Mouse (Mus musculus): ENCODE results near the gene St8sia1. TPM values are rescaled to one million over a fixed set of nuclear protein-coding genes. Genes with fewer than 3 reads are reported as not detected.

Gene St8sia1
- total and polyA plus RNA-seq, 3 experiments: 0.01 TPM; not detected in 2

GRCm38 (mm10) chr6:142972205-142972604 lies 8.0 kb upstream of the St8sia1 start:
- DNase-seq (ENCODE audit: low read depth, low spot score): no peak
- Histone ChIP-seq H3K9me3 (replicated peaks; ENCODE audit: insufficient read depth, low read length) (no peaks in the 10 kb centered on the region), H3K79me2 (ENCODE audit: control insufficient read depth, insufficient read depth, low read length, poor library complexity) (no peaks in the 10 kb centered on the region), H3K4me1 (ENCODE audit: control insufficient read depth in 1 of 2, insufficient read depth in 2 of 2, low read length in 2 of 2) (no peaks in the 10 kb centered on the region), H3K36me3 (ENCODE audit: control insufficient read depth in 1 of 2, insufficient read depth in 2 of 2, low read length in 2 of 2) (no peaks in the 10 kb centered on the region), H3K9ac (ENCODE audit: control insufficient read depth, low read depth, low read length, poor library complexity, severe bottlenecking) (no peak overlapping the region), H3K27ac (ENCODE audit: control insufficient read depth, low read depth, low read length) (no peak overlapping the region), H3K4me3 (ENCODE audit: control insufficient read depth in 1 of 2, insufficient read depth in 1 of 2, low read depth in 2 of 2, low read length in 2 of 2) (no peak overlapping the region), H3K27me3 (ENCODE audit: control insufficient read depth in 1 of 2, insufficient read depth in 2 of 2, low read length in 2 of 2) (no peaks in the 10 kb centered on the region)
- TF ChIP-seq CTCF (IDR thresholded peaks at IDR 0.05 in 2 of 3, conservative IDR thresholded peaks at IDR 0.05 in 1 of 3; ENCODE audit: control insufficient read depth in 1 of 3, insufficient read depth in 1 of 3, low read depth in 2 of 3, low read length in 3 of 3, poor library complexity in 1 of 3, severe bottlenecking in 1 of 3): no peak
- TF ChIP-seq MAZ (IDR thresholded peaks at IDR 0.05; ENCODE audit: low read depth, low read length): no peak
- TF ChIP-seq MEF2A (IDR thresholded peaks at IDR 0.05; ENCODE audit: extremely low read depth, insufficient replicate concordance, low read depth, low read length, poor library complexity, severe bottlenecking): no peak
- TF ChIP-seq ETS1 (IDR thresholded peaks at IDR 0.05; ENCODE audit: low read depth, low read length): no peak
- no peak for TF ChIP-seq CHD2 (IDR thresholded peaks at IDR 0.05; ENCODE audit: low read length)
- no peak for TF ChIP-seq POLR2A (IDR thresholded peaks at IDR 0.05; ENCODE audit: control insufficient read depth in 1 of 2, insufficient read depth in 1 of 2, low read depth in 1 of 2, low read length in 2 of 2, poor library complexity in 1 of 2)
- no peak for TF ChIP-seq EP300 (IDR thresholded peaks at IDR 0.05; ENCODE audit: low read depth in 1 of 2, low read length in 2 of 2)
- TF ChIP-seq CHD1 (IDR thresholded peaks at IDR 0.05; ENCODE audit: low read depth, low read length): no peak
- no peak for TF ChIP-seq MYC (IDR thresholded peaks at IDR 0.05; ENCODE audit: low read depth, low read length)
- TF ChIP-seq ZMIZ1 (IDR thresholded peaks at IDR 0.05; ENCODE audit: low read depth, low read length): no peak
- no peak for TF ChIP-seq SMC3 (IDR thresholded peaks at IDR 0.05; ENCODE audit: low read depth, low read length)
- TF ChIP-seq TCF12 (IDR thresholded peaks at IDR 0.05; ENCODE audit: low read depth, low read length): no peak
- TF ChIP-seq BHLHE40 (IDR thresholded peaks at IDR 0.05; ENCODE audit: borderline replicate concordance, low read depth, low read length): no peak
- TF ChIP-seq GABPA (IDR thresholded peaks at IDR 0.05; ENCODE audit: low read depth, low read length): no peak
- TF ChIP-seq KAT2A (conservative IDR thresholded peaks at IDR 0.05; ENCODE audit: low read depth, low read length): no peak
- TF ChIP-seq USF1 (IDR thresholded peaks at IDR 0.05; ENCODE audit: low read depth, low read length): no peak
- no peak for TF ChIP-seq POLR2AphosphoS2 (IDR thresholded peaks at IDR 0.05; ENCODE audit: low read length)
- TF ChIP-seq MXI1 (IDR thresholded peaks at IDR 0.05; ENCODE audit: low read depth, low read length): no peak

GRCm38 (mm10) chr6:142967407-142967806 lies 3.2 kb upstream of the St8sia1 start:
- Histone ChIP-seq H3K4me1 (ENCODE audit: control insufficient read depth in 1 of 2, insufficient read depth in 2 of 2, low read length in 2 of 2) (no peaks in the 10 kb centered on the region), H3K9ac (ENCODE audit: control insufficient read depth, low read depth, low read length, poor library complexity, severe bottlenecking) (no peak overlapping the region), H3K27ac (ENCODE audit: control insufficient read depth, low read depth, low read length) (no peak overlapping the region), H3K4me3 (ENCODE audit: control insufficient read depth in 1 of 2, insufficient read depth in 1 of 2, low read depth in 2 of 2, low read length in 2 of 2) (no peak overlapping the region), H3K27me3 (ENCODE audit: control insufficient read depth in 1 of 2, insufficient read depth in 2 of 2, low read length in 2 of 2) (no peaks in the 10 kb centered on the region), H3K79me2 (ENCODE audit: control insufficient read depth, insufficient read depth, low read length, poor library complexity) (no peaks in the 10 kb centered on the region), H3K9me3 (replicated peaks; ENCODE audit: insufficient read depth, low read length) (no peaks in the 10 kb centered on the region), H3K36me3 (ENCODE audit: control insufficient read depth in 1 of 2, insufficient read depth in 2 of 2, low read length in 2 of 2) (no peaks in the 10 kb centered on the region)
- TF ChIP-seq EP300 (IDR thresholded peaks at IDR 0.05; ENCODE audit: low read depth in 1 of 2, low read length in 2 of 2): no peak
- no peak for TF ChIP-seq MAZ (IDR thresholded peaks at IDR 0.05; ENCODE audit: low read depth, low read length)
- no peak for TF ChIP-seq ETS1 (IDR thresholded peaks at IDR 0.05; ENCODE audit: low read depth, low read length)
- no peak for TF ChIP-seq USF2 (IDR thresholded peaks at IDR 0.05; ENCODE audit: borderline replicate concordance in 1 of 2, insufficient read depth in 1 of 2, low read depth in 1 of 2, low read length in 2 of 2)
- TF ChIP-seq GATA1 (IDR thresholded peaks at IDR 0.05; ENCODE audit: low read depth, low read length): no peak
- TF ChIP-seq RAD21 (IDR thresholded peaks at IDR 0.05; ENCODE audit: low read depth, low read length): no peak
- no peak for TF ChIP-seq E2F4 (IDR thresholded peaks at IDR 0.05; ENCODE audit: borderline replicate concordance, low read depth, low read length)
- no peak for TF ChIP-seq ZC3H11A (IDR thresholded peaks at IDR 0.05; ENCODE audit: low read depth, low read length)
- no peak for DNase-seq (ENCODE audit: low read depth, low spot score)
